Mouse (Mus musculus) olfactory bulb, adult 2 months (tissue): Measurements from ENCODE around the gene Prkcsh. TPM values are rescaled to one million over a fixed set of nuclear protein-coding genes. Genes with fewer than 3 reads are reported as not detected.

Experiments used
- H3K27ac ChIP-seq: fragments of 200-500 bp; 2 replicates; pipeline ENCODE4 v1.5.1; 2012; ENCODE audit warnings: low read depth, low read length; ENCODE audit not compliant: insufficient read depth
- H3K4me1 ChIP-seq: fragments of 200-500 bp; 2 replicates; pipeline ENCODE4 v1.6.1; 2012; ENCODE audit warnings: low read length; ENCODE audit not compliant: control insufficient read depth, insufficient read depth
- H3K4me3 ChIP-seq: fragments of 200-500 bp; 2 replicates; pipeline ENCODE4 v1.5.1; 2012; ENCODE audit warnings: mild to moderate bottlenecking, low read depth, low read length, moderate library complexity; ENCODE audit not compliant: insufficient read depth
- CTCF ChIP-seq: fragments of 200-500 bp; IDR thresholded peaks from 2 replicates; pipeline ENCODE4 v1.5.1; 2012; ENCODE audit warnings: low read depth, mild to moderate bottlenecking, low read length, moderate library complexity; ENCODE audit not compliant: insufficient read depth
- POLR2A ChIP-seq: fragments of 200-500 bp; IDR thresholded peaks from 2 replicates; pipeline ENCODE4 v1.6.1; 2012; ENCODE audit warnings: mild to moderate bottlenecking, low read depth, low read length, moderate library complexity; ENCODE audit not compliant: insufficient read depth
- WGBS: fragments of 180-500 bp; shearing (Covaris S2); methylation state at CpG from one replicate; pipeline ENCODE4 v1.1.7; 2018; 5-methylcytosine and 5-hydroxymethylcytosine counted together
- polyA plus RNA-seq: library from polyadenylated mRNA; stranded (reverse); fragments of >200 nt; gene quantifications from 2 replicates; pipeline ENCODE4 v1.2.4, GENCODE M21; 2012; ENCODE audit warnings: low replicate concordance; ENCODE audit not compliant: missing spikeins, insufficient read depth, insufficient read length

Gene Prkcsh
- polyA plus RNA-seq, 1 experiment: not detected

- 82% methylated on average over 3 of the region's 3 CpGs for WGBS
- no peaks in the 10 kb centered on the region for H3K4me1 ChIP-seq
- H3K4me3 ChIP-seq: no peak overlapping the region
- TF ChIP-seq POLR2A: no peak
- TF ChIP-seq CTCF: no peak
- H3K27ac ChIP-seq: no peak overlapping the region
These were observed 6.3 kb upstream of the Prkcsh start for GRCm38 (mm10) chr9:21996178-21996867.

- no peak overlapping the region for H3K4me3 ChIP-seq
- 94% methylated on average over 6 of the region's 6 CpGs for WGBS
- no peak overlapping the region for H3K27ac ChIP-seq
- H3K4me1 ChIP-seq: peaks cover 19% of the 10 kb centered on the region
- TF ChIP-seq POLR2A: no peak
- TF ChIP-seq CTCF: no peak
These were observed 2.3 kb upstream of the Prkcsh start for GRCm38 (mm10) chr9:22000296-22000695.

GRCm38 (mm10) chr9:22001633-22002032, 973 bp upstream of the Prkcsh start:
- Histone ChIP-seq H3K4me3 (no peak overlapping the region), H3K27ac (no peak overlapping the region), H3K4me1 (peaks cover 23% of the 10 kb centered on the region)
- TF ChIP-seq CTCF (no peak), POLR2A (no peak)
- WGBS: 77% methylated on average over 4 of the region's 4 CpGs

GRCm38 (mm10) chr9:22003163-22003554, 553 bp downstream of the Prkcsh start:
- WGBS: 0% methylated on average over 18 of the region's 18 CpGs
- Histone ChIP-seq H3K4me3 (peak overlapping the region; percentile 65), H3K4me1 (peaks cover 23% of the 10 kb centered on the region), H3K27ac (peak overlapping the region; percentile 24; the same call in 1 of the 2 replicates)
- TF ChIP-seq CTCF (no peak), POLR2A (no peak)

- TF ChIP-seq CTCF (no peak), POLR2A (no peak)
- H3K27ac ChIP-seq: no peak overlapping the region
- 94% methylated on average over 12 of the region's 12 CpGs for WGBS
- peaks cover 23% of the 10 kb centered on the region for H3K4me1 ChIP-seq
- no peak overlapping the region for H3K4me3 ChIP-seq
These were observed 1.9 kb downstream of the Prkcsh start for GRCm38 (mm10) chr9:22004546-22004945.

GRCm38 (mm10) chr9:22011055-22011454, 8.4 kb downstream of the Prkcsh start:
- Histone ChIP-seq H3K4me1 (peaks cover 20% of the 10 kb centered on the region; the same call in 1 of the 2 replicates), H3K27ac (no peak overlapping the region), H3K4me3 (no peak overlapping the region)
- 69% methylated on average over 5 of the region's 5 CpGs for WGBS
- TF ChIP-seq POLR2A (no peak), CTCF (no peak)

- Histone ChIP-seq H3K4me3 (no peak overlapping the region), H3K4me1 (peaks cover 16% of the 10 kb centered on the region; the same call in 1 of the 2 replicates), H3K27ac (no peak overlapping the region)
- TF ChIP-seq POLR2A: no peak
- no peak for TF ChIP-seq CTCF
- WGBS: 76% methylated on average over 13 of the region's 13 CpGs
These were observed 10.1 kb downstream of the Prkcsh start for GRCm38 (mm10) chr9:22012731-22013130.

GRCm38 (mm10) chr9:22016245-22016644, 13.6 kb downstream of the Prkcsh start:
- Histone ChIP-seq H3K4me1 (peaks cover 19% of the 10 kb centered on the region), H3K4me3 (no peak overlapping the region), H3K27ac (no peak overlapping the region)
- no peak for TF ChIP-seq POLR2A
- 61% methylated on average over 10 of the region's 10 CpGs for WGBS

GRCm38 (mm10) chr9:22017208-22017825, 14.7 kb downstream of the Prkcsh start:
- Histone ChIP-seq H3K4me3 (no peak overlapping the region), H3K27ac (no peak overlapping the region), H3K4me1 (peaks cover 17% of the 10 kb centered on the region)
- TF ChIP-seq POLR2A: no peak
- TF ChIP-seq CTCF: no peak
- WGBS: 74% methylated on average over 7 of the region's 7 CpGs
